Mouse (Mus musculus): ENCODE data around the gene Slc4a7.

- TF ChIP-seq CTCF (IDR thresholded peaks at IDR 0.05) (no peak), POLR2A (IDR thresholded peaks at IDR 0.05; ENCODE audit: insufficient read depth, low read depth, low read length) (no peak)
Measured at GRCm38 (mm10) chr14:14701710-14702329, at the start of gene Slc4a7.
